Mouse (Mus musculus) CH12.LX (cell line): ENCODE results near the gene Pet100. TPM values are rescaled to one million over a fixed set of nuclear protein-coding genes. Genes with fewer than 3 reads are reported as not detected.

Experiments
- DNase-seq: peaks from one replicate; pipeline ENCODE4 v3.0.0-alpha.2; 2013; ENCODE audit errors: extremely low read depth
- H3K27ac ChIP-seq: 2 replicates; pipeline ENCODE4 v1.5.1; 2012; ENCODE audit warnings: low read depth, mild to moderate bottlenecking, control low read depth, moderate library complexity; ENCODE audit not compliant: insufficient read depth
- H3K27me3 ChIP-seq: replicated peaks from 2 replicates; pipeline ENCODE3; 2012; ENCODE audit warnings: inconsistent platforms
- H3K36me3 ChIP-seq, 2 experiments: replicated peaks in 1 of 2; 2 replicates each; pipeline versions ENCODE3 to v1.6.1; 2012; ENCODE audit warnings: inconsistent platforms in 1 of 2, low read length in 1 of 2, mild to moderate bottlenecking in 1 of 2, mixed read lengths in 1 of 2, moderate library complexity in 1 of 2; ENCODE audit not compliant: control insufficient read depth in 1 of 2, insufficient read depth in 1 of 2
- H3K4me1 ChIP-seq, 2 experiments: 2 replicates each; pipeline ENCODE4 v1.6.1; 2012; ENCODE audit warnings: inconsistent platforms in 1 of 2, moderate library complexity in 1 of 2; ENCODE audit not compliant: insufficient read depth in 2 of 2, control insufficient read depth in 1 of 2
- H3K4me2 ChIP-seq: 2 replicates; pipeline ENCODE4 v1.6.1; 2012; ENCODE audit warnings: low read depth, mild to moderate bottlenecking, control low read depth; ENCODE audit not compliant: poor library complexity, insufficient read depth, severe bottlenecking
- H3K4me3 ChIP-seq, 3 experiments: fragments of 150-350 bp in 1 of 3; sonication (generic) in 1 of 3; replicated peaks in 1 of 3; 2 replicates each; pipeline versions ENCODE3 to v1.5.1; 2011 to 2012; ENCODE audit warnings: low read depth in 2 of 3, low read length in 2 of 3, mild to moderate bottlenecking in 2 of 3, moderate library complexity in 2 of 3, control low read depth in 1 of 3, improper control_type of control experiment in 1 of 3, inconsistent platforms in 1 of 3, mixed read lengths in 1 of 3; ENCODE audit not compliant: poor library complexity in 1 of 3
- H3K79me2 ChIP-seq: replicated peaks from 2 replicates; pipeline ENCODE4 v1.6.1; 2012; ENCODE audit warnings: mild to moderate bottlenecking, moderate library complexity; ENCODE audit not compliant: control insufficient read depth, poor library complexity, insufficient read depth, severe bottlenecking; ENCODE audit errors: extremely low read depth
- H3K9ac ChIP-seq: 2 replicates; pipeline ENCODE4 v1.6.1; 2012; ENCODE audit warnings: low read depth, mild to moderate bottlenecking, control low read depth, moderate library complexity; ENCODE audit not compliant: insufficient read depth
- H3K9me3 ChIP-seq: replicated peaks from 2 replicates; pipeline ENCODE3; 2012; ENCODE audit warnings: low read length, inconsistent platforms, mixed read lengths
- BHLHE40 ChIP-seq: IDR thresholded peaks from 2 replicates; pipeline ENCODE4 v1.6.1; 2011; ENCODE audit warnings: mild to moderate bottlenecking, low read depth, low read length, improper control_type of control experiment
- KAT2A ChIP-seq: IDR thresholded peaks from 2 replicates; pipeline ENCODE4 v1.6.1; 2012; ENCODE audit warnings: low read length, improper control_type of control experiment, inconsistent platforms; ENCODE audit not compliant: insufficient replicate concordance
- MAX ChIP-seq: IDR thresholded peaks from 2 replicates; pipeline ENCODE4 v1.6.1; 2011; ENCODE audit warnings: low read length, improper control_type of control experiment
- MAZ ChIP-seq: IDR thresholded peaks from 2 replicates; pipeline ENCODE4 v1.6.1; 2012; ENCODE audit warnings: low read depth, mild to moderate bottlenecking, inconsistent platforms, low read length, improper control_type of control experiment, moderate library complexity
- NELFE ChIP-seq: IDR thresholded peaks from 2 replicates; pipeline ENCODE4 v1.6.1; 2011; ENCODE audit warnings: low read depth, low read length, improper control_type of control experiment
- NRF1 ChIP-seq: IDR thresholded peaks from 2 replicates; pipeline ENCODE4 v1.6.1; 2014; ENCODE audit warnings: low read depth, mild to moderate bottlenecking, inconsistent platforms, low read length, improper control_type of control experiment, moderate library complexity
- PAX5 ChIP-seq: IDR thresholded peaks from 2 replicates; pipeline ENCODE4 v1.6.1; 2012; ENCODE audit warnings: low read length, inconsistent platforms, mixed read lengths
- POLR2A ChIP-seq: IDR thresholded peaks from 2 replicates; pipeline ENCODE4 v1.6.1; 2011; ENCODE audit warnings: low read depth, mild to moderate bottlenecking, improper control_type of control experiment, low read length
- POLR2AphosphoS2 ChIP-seq: IDR thresholded peaks from 2 replicates; pipeline ENCODE4 v1.6.1; 2011; ENCODE audit warnings: low read depth, low read length, improper control_type of control experiment
- SIN3A ChIP-seq: IDR thresholded peaks from 2 replicates; pipeline ENCODE4 v1.6.1; 2012; ENCODE audit warnings: low read length, improper control_type of control experiment, inconsistent platforms
- SMC3 ChIP-seq: IDR thresholded peaks from 2 replicates; pipeline ENCODE4 v1.6.1; 2011; ENCODE audit warnings: low read depth, low read length, improper control_type of control experiment
- TBP ChIP-seq: conservative IDR thresholded peaks from 2 replicates; pipeline ENCODE4 v1.6.1; 2011; ENCODE audit warnings: low read depth, low read length, improper control_type of control experiment
- TCF12 ChIP-seq: IDR thresholded peaks from 2 replicates; pipeline ENCODE4 v1.6.1; 2014; ENCODE audit warnings: low read depth, mild to moderate bottlenecking, inconsistent platforms, low read length, improper control_type of control experiment
- USF1 ChIP-seq: IDR thresholded peaks from 2 replicates; pipeline ENCODE4 v1.6.1; 2014; ENCODE audit warnings: low read depth, mild to moderate bottlenecking, inconsistent platforms, low read length, improper control_type of control experiment
- ZC3H11A ChIP-seq: IDR thresholded peaks from 2 replicates; pipeline ENCODE4 v1.6.1; 2012; ENCODE audit warnings: low read depth, mild to moderate bottlenecking, inconsistent platforms, low read length, improper control_type of control experiment
- ZKSCAN1 ChIP-seq: IDR thresholded peaks from 2 replicates; pipeline ENCODE4 v1.6.1; 2012; ENCODE audit warnings: low read depth, inconsistent platforms, low read length, improper control_type of control experiment, borderline replicate concordance
- ZMIZ1 ChIP-seq: IDR thresholded peaks from 2 replicates; pipeline ENCODE4 v1.6.1; 2012; ENCODE audit warnings: low read depth, mild to moderate bottlenecking, inconsistent platforms, low read length, improper control_type of control experiment
- dilution Hi-C: fragments of 300-500 bp; cut with MboI; formaldehyde crosslinking; loops from 2 replicates; pipeline ENCODE4 v1.14.3; 2020; ENCODE audit warnings: low sequenced_read_pairs; ENCODE audit not compliant: extremely low pct_unique_long_range_greater_than_20kb, extremely low pct_ligation_motif_present
- in situ Hi-C: fragments of 300-500 bp; cut with MboI; formaldehyde crosslinking; loops from 3 replicates; pipeline ENCODE4 v1.14.3; 2019; ENCODE audit warnings: low sequenced_read_pairs, low pct_ligation_motif_present, low pct_unique_long_range_greater_than_20kb, mixed read lengths
- polyA plus RNA-seq: library from polyadenylated mRNA; unstranded; fragments of >175 nt; gene quantifications from 2 replicates; pipeline ENCODE4 v1.2.1, GENCODE M21; 2012; ENCODE audit warnings: low read depth; ENCODE audit not compliant: insufficient read length
- total RNA-seq, 2 experiments: library from RNA; depleted of rRNA; stranded (reverse); fragments of 300-350 nt in 1 of 2; fragments of >200 nt in 1 of 2; gene quantifications; 2 replicates each; pipeline ENCODE4 v1.2.3; 2012 to 2014

The Pet100 gene
- total and polyA plus RNA-seq, 3 experiments = 39.0 to 70.2 (median 62.7) TPM

GRCm38 (mm10) chr8:3606593-3606992 is 14.8 kb upstream of the Pet100 start:
- Histone ChIP-seq H3K27me3 (no peaks in the 10 kb centered on the region), H3K36me3 (peaks cover 35 to 63% of the 10 kb centered on the region in 2 experiments), H3K4me3 (no peak overlapping the region), H3K4me2 (no peak overlapping the region), H3K79me2 (no peaks in the 10 kb centered on the region), H3K9ac (no peak overlapping the region), H3K9me3 (no peaks in the 10 kb centered on the region), H3K4me1 (0 out of 4 replicates have a peak, but pooled peaks cover 0 to 5% of the 10 kb centered on the region in 2 experiments), H3K27ac (no peak overlapping the region)
- in situ Hi-C loops (no loop called here), dilution Hi-C loops (no loop called here)
- no peak for DNase-seq
- TF ChIP-seq TCF12 (no peak), POLR2A (no peak), ZKSCAN1 (no peak), ZMIZ1 (no peak), MAZ (no peak), SMC3 (no peak), KAT2A (no peak), MAX (no peak), BHLHE40 (no peak), NELFE (no peak), SIN3A (no peak)

DNA sequence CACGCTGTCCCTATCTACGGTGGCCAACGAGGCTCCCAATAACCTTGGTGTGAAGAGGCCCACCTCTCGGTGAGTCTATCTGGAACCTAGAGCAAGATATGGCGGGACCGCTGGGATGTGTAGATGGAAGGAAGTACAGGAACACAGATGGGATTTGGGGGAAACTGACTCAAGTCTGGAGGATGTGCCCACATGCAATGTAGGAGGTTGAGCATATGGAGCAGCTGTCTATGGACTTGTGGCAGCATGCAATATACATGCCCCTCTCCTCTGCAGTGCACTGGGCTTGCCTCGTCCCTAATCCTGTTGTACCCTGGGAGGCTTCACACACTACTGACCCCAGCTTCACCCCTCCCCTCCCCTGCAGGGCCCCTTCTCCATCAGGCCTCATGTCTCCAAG is 13.5 kb upstream of the Pet100 start:
- TF ChIP-seq TBP (no peak), POLR2AphosphoS2 (no peak), SMC3 (no peak), MAZ (no peak), NRF1 (no peak), NELFE (no peak), PAX5 (no peak), ZC3H11A (no peak), USF1 (no peak)
- Histone ChIP-seq H3K27ac (no peak overlapping the region), H3K27me3 (no peaks in the 10 kb centered on the region), H3K79me2 (no peaks in the 10 kb centered on the region), H3K9me3 (no peaks in the 10 kb centered on the region), H3K4me1 (0 out of 4 replicates have a peak, but pooled peaks cover 0 to 5% of the 10 kb centered on the region in 2 experiments), H3K4me3 (no peak overlapping the region), H3K4me2 (no peak overlapping the region), H3K9ac (no peak overlapping the region), H3K36me3 (peaks cover 47 to 76% of the 10 kb centered on the region in 2 experiments)
- in situ Hi-C loops = no loop called here
- dilution Hi-C loops = no loop called here
- no peak for DNase-seq
